Mouse (Mus musculus) urinary bladder, adult 2 months (tissue): Measurements from ENCODE around the gene Rdh16f1. TPM values are rescaled to one million over a fixed set of nuclear protein-coding genes. Genes with fewer than 3 reads are reported as not detected.
A peak's percentile ranks its signal among the peaks of the same experiment; 100 is the strongest.

Source experiments
- DNase-seq: peaks from one replicate; pipeline ENCODE4 v3.0.0; 2022; ENCODE audit warnings: low spot score
- polyA plus RNA-seq: library from polyadenylated mRNA; depleted of rRNA; stranded (reverse); fragments of >200 nt; gene quantifications from 2 replicates; pipeline ENCODE4 v1.2.3, GENCODE M21; 2012; rRNA removed

Rdh16f1 gene
- polyA plus RNA-seq: 0.11 TPM in 1 of 2 replicates, not detected in the other

DNA sequence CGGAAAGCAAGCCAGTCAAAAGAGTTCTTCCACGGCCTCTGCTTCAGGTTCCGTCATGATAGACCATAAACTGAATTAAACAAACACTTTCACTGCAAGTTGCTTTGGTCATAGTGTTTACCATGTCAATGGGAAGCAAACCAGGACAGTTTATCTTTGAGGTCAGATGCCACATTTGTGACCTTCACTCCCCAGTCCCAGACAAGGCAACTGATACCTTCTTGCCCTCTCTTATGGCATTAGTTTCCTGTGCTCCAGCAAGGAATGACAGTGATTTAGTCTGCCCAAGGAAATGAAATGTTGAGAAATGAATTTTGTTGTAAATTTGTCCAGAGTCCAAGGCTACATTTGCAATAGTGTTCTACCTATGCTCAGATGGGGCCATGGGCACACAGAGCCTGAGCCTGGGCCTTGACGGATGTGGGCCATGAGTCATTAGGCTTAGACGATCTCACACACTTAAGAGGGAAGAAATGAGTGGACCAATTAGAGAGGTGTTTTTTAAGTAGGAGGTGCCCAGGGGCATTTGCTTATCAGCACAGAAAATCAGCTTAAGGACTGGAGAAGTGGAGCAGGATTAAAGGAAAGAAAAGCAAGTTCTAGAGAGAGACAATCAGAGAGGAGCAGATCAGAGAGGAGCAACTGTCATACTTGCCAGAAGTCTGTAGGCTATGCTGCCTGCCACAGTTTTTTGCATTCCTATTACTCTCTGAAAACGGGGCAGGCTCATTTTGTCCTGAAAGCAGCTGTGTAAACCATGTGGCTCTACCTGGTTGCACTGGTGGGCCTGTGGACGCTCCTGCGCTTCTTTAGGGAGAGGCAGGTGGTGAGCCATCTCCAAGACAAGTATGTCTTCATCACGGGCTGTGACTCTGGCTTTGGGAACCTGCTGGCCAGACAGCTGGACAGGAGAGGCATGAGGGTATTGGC, at the start of gene Rdh16f1, which contains the start of gene Rdh1:
Rdh16f1 (plus strand) TSS at position 607 of the 930 bp plus-strand sequence.
Rdh1 (plus strand) TSS at position 541 of the 930 bp plus-strand sequence.
- DNase-seq: no peak

GRCm38 (mm10) chr10:127710331-127710730, 49.3 kb upstream of the Rdh16f1 start:
- no peak for DNase-seq

- no peak for DNase-seq
Measured at GRCm38 (mm10) chr10:127712736-127713135, 46.9 kb upstream of the Rdh16f1 start.

DNA sequence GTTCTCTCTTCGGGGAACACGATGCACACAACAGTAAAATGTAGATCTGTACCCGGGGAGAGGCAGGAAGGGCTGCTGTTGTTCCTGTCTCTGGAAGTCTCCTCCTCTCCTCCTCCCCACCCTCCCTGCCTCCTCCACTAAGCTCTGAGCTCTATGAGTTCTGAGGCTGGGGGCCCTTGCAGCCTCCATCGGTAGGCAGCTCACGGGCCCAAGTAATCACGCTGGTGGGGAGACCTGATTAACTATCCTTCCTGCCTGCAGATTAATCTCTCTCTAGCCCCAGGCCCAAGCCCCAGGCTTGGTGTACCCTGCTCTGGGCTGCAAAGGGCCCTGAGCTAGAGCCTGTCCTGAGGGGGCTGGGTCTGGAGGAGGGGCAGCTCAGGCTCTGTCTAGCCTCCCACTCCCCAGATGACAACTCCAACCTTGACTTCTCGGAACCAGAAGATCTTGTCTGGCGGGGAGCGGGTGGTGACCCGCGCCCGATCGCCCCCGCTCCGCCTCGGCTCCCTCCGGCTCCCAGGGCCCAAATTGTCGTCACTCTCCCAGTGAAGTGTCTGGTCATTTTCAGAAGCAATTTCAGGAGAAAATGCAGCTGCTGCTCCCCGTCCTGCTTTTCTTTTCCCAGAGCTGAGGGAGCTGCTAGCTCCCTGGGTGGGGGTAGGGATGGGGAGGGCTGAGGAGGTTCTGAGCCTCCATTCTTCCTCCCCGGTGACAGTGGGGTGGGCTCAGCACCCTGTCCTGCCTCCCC, 37.7 kb upstream of the Rdh16f1 start:
- no peak for DNase-seq

- DNase-seq: no peak
Measured at GRCm38 (mm10) chr10:127724178-127724577, 35.4 kb upstream of the Rdh16f1 start, which contains the start of gene Tac2. Gene Tac2 (plus strand): TSS chr10:127724478.

GRCm38 (mm10) chr10:127725136-127725535, 34.5 kb upstream of the Rdh16f1 start:
- DNase-seq: no peak

GRCm38 (mm10) chr10:127728437-127728836, 31.1 kb upstream of the Rdh16f1 start:
- DNase-seq: no peak

DNA sequence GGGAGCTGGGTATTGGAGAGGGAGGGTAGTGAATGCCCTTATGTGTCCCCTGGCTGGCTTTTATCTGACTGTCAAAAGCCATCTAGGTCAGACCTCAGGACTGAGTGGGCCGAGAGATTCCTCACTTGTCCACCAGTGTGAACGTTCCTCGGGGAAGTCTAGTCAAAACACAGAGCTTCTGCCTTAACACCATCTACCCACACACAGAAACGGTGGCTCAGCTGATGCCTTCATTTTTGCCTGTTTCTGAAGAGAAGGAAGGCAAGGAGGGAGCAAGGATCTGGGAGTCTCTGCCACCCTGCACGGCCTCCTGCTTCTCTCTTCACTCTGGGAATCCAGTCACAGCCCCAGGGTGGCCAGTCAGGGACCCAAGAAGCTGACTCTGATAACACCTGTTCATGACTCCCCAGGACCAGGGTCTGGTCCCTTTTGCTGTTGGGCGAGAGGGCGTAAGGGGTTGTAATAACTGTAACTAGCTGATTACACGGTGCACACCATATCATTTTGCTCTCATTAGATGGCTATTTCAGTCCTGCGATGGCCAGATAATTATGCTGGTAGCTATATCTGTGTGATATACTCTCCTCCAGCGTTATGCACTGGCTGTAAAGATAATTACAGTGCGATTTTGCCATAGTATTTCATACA, 29.2 kb upstream of the Rdh16f1 start:
- no peak for DNase-seq

DNA sequence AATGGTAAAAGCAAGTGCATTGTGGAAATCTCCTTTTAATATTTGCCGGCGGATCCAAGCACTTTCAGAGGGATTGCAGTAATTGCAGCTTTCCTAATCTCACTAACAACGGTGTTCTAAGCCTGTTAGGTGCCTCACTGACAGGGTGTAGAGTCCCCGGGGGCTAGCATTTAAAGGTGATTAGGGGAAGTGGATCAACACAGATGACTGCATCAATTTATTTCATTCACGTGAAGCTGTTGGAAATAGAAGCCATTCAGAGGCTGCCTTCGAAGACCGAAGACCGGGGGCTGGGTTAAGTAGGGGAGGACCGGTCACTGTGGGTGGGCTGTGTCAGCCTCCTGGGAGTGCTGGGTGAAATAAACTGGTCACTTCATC, 28.7 kb upstream of the Rdh16f1 start:
- no peak for DNase-seq

- no peak for DNase-seq
Measured at GRCm38 (mm10) chr10:127731397-127731796, 28.2 kb upstream of the Rdh16f1 start.

DNA sequence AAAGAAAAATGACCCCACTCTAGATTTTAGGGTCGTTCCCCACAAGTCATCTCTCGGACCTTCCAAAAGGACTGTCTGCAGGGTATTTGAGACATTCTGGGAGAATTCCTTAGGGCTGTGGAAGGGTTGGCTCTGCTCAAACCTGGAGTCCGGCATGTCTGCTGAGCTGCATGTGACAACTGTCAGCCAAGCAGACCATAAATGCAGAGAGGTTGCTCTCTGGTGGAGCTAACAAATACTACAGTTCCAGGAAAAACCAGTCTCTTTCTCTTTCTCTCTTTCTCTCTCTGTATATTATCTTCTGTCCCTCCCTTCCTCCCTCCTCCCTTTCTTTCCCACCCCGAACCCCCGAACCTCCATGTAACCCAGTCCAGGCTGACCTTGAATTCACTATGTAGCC, 25.2 kb upstream of the Rdh16f1 start:
- DNase-seq: no peak

GRCm38 (mm10) chr10:127736266-127736665, 23.3 kb upstream of the Rdh16f1 start:
- no peak for DNase-seq

DNA sequence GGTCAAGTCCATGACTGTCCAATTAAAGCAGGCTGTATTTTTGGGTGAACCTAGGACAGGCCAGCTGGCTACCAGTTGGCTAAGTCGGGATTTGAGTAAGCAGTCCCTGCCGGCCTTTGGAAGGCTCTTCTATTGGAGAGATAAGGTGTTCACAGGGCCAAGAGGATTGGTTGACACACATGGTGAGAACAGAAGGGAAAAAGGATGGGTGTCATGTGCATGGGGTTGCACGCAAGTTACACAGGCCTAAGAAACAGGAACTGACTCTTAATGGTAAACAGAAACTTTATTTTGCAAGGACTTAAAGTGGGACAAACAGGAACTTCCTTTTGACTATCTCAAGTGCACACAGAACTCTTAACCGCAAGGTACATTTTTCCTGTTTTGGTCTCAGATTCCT, 22.7 kb upstream of the Rdh16f1 start:
- no peak for DNase-seq

DNA sequence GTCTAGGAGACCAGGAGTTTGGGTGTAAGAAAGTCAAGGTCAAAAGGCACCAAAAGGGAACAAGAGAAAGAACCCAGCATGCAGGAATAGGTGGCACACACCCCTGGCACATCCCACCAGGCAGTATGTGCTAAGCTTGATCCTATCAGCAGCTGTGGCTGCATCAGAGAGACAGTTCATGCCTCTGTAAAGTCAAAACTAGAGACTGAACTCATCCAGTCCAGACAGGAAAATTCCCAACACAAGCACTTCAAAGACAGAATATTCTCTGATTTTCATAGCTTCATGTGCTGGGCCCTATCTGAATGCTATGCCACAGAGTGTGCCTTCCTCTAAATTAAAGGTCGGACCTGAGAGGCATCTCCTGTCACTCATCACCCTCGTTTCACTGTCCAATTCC, 22.0 kb upstream of the Rdh16f1 start:
- DNase-seq: no peak

DNA sequence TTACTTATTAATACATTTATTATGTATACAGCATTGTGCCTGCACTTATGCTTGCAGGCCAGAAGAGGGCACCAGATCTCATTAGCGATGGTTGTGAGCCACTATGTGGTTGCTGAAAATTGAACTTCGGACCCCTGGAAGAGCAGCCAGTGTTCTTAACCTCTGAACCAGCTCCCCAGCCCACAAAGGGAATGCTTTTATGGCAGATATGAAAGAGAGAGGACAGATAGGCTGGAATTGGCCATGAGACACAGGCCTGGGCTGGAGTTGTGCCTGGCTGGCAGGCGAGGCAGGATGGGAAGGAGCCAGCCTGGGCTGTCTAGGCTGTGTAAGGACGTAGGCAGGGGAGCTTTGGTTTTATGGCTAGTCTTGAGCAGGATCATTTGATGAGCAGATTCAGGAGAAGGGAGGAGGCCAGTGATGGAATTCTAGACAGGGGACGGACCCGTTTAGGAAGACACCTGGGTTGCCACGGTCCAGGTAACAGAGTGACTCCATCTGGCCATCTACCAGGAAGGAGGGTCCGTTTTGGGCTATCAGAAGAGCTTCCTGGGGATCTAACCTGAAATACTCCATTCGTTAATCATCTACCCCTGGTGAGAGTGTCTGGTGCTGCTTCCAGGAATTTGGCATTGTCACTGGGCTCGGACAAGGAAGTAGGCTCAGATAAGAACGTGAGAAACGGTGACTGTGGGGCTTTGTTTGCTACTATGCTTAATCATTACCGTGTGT, 21.3 kb upstream of the Rdh16f1 start:
- DNase-seq: no peak

DNA sequence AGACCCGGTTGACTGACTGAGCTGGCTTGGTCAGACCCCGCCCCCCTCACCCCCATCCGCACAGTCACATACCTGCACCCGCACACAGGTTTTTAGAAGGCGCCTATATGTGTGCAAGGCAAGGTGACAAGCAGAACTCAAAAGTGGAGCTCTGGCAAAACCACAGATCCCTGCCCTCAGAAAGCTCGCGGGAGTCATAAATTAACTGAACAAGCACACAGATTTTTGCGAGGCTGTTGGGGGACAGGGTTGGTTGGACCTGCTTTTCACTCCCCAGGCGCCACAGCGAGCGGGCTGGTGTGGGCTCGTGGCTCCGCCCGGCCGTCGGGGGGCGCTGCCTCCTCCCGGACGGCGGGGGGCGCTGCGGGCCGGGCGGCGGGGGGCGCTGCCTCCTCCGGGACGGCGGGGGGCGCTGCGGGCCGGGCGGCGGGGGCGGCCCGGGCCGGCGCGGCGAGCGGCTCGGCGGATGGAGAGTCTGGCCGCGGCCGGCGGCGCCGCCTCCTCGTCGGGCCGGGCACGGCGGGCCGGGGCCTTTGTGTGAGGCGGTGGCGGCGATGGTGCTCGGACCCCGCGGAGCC, 20.4 kb upstream of the Rdh16f1 start, which contains the start of gene Zbtb39:
Zbtb39 (plus strand) TSS at position 456 of the 578 bp plus-strand sequence.
- DNase-seq: peak; percentile 87

DNA sequence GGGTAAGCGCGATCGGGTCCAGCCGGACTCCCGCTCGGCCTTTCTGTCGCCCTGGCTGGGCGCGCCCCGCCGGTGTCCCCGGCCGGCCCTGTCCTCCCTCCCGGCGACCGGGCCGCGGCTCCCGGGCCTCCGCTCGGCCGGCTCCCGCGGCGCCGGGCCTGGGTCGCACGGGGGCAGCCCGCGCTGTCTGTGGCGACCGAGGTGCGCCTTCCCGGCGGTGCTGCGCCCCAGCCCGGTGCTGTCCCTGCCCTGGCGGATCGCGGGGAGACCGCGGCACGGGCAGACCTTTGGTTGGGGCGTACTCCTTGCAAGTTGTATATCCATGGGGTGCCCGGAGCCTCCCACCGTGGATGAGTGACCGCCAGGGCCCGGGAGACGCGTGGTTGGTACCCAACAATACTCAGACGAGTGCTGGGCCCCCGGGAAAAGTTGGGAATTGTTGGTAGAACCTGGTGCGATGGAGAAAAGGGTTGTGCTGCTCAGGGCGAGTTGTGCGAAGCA, 19.9 kb upstream of the Rdh16f1 start:
- DNase-seq: peak; percentile 58

DNA sequence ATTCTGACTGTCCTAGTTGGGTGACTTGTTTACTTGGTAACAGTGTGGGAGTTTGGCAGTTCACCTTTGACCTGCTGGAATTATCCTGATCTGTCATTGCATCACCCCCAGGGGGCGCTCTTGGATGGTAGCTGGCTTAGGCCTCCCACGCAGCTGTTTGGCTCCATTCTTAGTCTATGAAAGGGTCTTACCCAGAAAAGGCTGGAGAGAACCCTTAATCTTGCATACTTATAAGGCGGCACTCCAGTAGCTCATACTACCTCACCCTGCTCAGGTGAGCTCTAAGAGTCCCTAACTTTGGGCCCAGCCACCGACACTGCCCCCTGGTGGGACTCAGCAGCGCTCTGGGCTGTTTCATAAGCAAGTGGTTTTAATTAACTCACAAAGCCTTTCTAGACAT, 14.9 kb upstream of the Rdh16f1 start:
- DNase-seq: no peak

DNA sequence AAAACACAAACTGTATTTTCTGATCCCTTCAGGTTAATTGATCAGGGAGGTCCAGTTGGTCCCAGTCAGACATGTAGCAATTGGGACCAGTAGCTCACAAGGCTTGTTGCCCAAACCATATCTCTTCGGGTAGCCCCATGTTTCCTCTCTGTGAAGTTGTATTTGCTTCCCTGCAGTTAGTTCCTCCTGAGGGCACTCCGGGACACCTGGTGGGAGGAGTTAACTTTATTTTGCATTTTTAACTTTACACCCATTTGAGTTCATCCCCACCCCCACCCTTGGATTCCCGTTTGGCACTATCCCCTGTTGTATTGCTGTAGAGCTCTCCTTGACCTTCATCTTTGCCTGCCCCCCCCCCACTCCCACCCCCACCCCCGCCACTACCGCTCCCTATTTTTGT, 13.7 kb upstream of the Rdh16f1 start:
- no peak for DNase-seq

- no peak for DNase-seq
Measured at GRCm38 (mm10) chr10:127747254-127747653, 12.3 kb upstream of the Rdh16f1 start.
